In the genomic region with DNA sequence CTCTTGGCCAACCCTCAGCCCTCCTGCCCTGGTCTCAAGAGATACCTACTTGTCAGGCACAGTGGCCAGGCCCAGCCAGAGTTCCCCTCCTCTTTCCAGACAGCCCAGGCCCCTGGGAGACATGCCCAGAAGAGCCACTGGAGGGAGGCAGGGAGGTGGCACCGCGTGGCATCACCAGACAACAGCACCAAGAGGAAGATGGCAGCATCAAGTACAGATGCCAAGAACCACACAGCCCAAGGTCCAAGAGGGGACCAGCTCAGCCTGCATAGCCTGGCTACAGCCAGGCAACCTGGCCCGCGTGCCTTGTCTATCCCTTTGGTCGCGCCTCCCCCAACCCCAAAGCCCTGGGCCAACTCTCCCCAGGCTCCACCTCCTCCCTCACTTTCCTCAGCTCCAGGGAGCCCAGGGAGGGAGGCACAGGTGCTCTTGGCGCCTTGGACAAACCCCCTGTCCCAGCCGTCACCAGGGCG, we compare ENCODE assay signal across 9 mouse cellular contexts. TPM values are rescaled to one million over a fixed set of nuclear protein-coding genes. Genes with fewer than 3 reads are reported as not detected.
DNase-seq lines count a peak whose midpoint lies in the region; ATAC-seq and TF ChIP-seq lines count a peak whose summit lies in the region.
"Had no signal": no experiment of that assay in that cellular context is flagged by ENCODE, and none has a peak within 500 bp of the region (broad histone marks: within the 10 kb centered on the region; RNA-seq: fewer than 3 reads in every experiment).

No protein-coding gene starts in this region.

- H3K4me2 ChIP-seq in intestine, embryonic 14.5 days (ENCODE audit: low read length), result peak overlapping the region; percentile 89
- 0 out of 2 replicates have a peak overlapping the region, but pooled peaks have one; percentile 76 for H3K4me2 ChIP-seq in liver, embryonic 15.5 days

- no peaks in the 10 kb centered on the region for H3K9me3 ChIP-seq in embryonic facial prominence, embryonic 10.5 days
- no peaks in the 10 kb centered on the region for H3K9me3 ChIP-seq in intestine, embryonic 14.5 days (ENCODE audit: control insufficient read depth, low read length)
- no peaks in the 10 kb centered on the region for H3K9me3 ChIP-seq in liver, embryonic 15.5 days (replicated peaks)

- peak; percentile 35 for DNase-seq in gastrocnemius, adult 2 months
- no peak for DNase-seq in gastrocnemius, adult 8-10 months (ENCODE audit: low spot score in 2 of 2)
- peak; percentile 47 for DNase-seq in ES-CJ7 (ENCODE audit: low read depth, low spot score)
- DNase-seq in embryonic facial prominence, embryonic 10.5 days (ENCODE audit: low spot score), result peak; percentile 42
- peak; percentile 80 for DNase-seq in intestine, embryonic 14.5 days (ENCODE audit: low spot score)
- DNase-seq in right cerebral cortex, postnatal 4 days, result peak; percentile 53
- DNase-seq in c-Kit-positive CD71-positive TER-119-positive erythroid progenitor cells, embryonic 14.5 days (ENCODE audit: low spot score), result no peak

- H3K4me1 ChIP-seq in embryonic facial prominence, embryonic 10.5 days, result peaks cover 32% of the 10 kb centered on the region
- H3K4me1 ChIP-seq in intestine, embryonic 14.5 days (replicated peaks; ENCODE audit: control insufficient read depth, insufficient read depth, low read length), result peaks cover 17% of the 10 kb centered on the region
- no peaks in the 10 kb centered on the region; the same call in 1 of the 2 replicates for H3K4me1 ChIP-seq in liver, embryonic 15.5 days (replicated peaks)

- 0 out of 2 replicates have a peak overlapping the region, but pooled peaks have one; percentile 20 for H3K27ac ChIP-seq in gastrocnemius, adult 2 months
- H3K27ac ChIP-seq in embryonic facial prominence, embryonic 10.5 days (replicated peaks), result peak overlapping the region; percentile 86; the same call in 1 of the 2 replicates
- no peak overlapping the region for H3K27ac ChIP-seq in intestine, embryonic 14.5 days (ENCODE audit: low read depth)
- no peak overlapping the region for H3K27ac ChIP-seq in liver, embryonic 15.5 days (replicated peaks)

- WGBS in embryonic facial prominence, embryonic 10.5 days, result 4% methylated on average over 9 of the region's 9 CpGs
- 7% methylated on average over 9 of the region's 9 CpGs for WGBS in intestine, embryonic 14.5 days
- 8% methylated on average over 9 of the region's 9 CpGs for WGBS in liver, embryonic 15.5 days (ENCODE audit: insufficient replicate concordance)

- ATAC-seq in intestine, embryonic 14.5 days (replicated peaks; ENCODE audit: low FRiP score, low TSS enrichment, low read depth), result peak; percentile 26
- ATAC-seq in liver, embryonic 15.5 days (ENCODE audit: insufficient read depth), result no peak

- H3K9ac ChIP-seq in intestine, embryonic 14.5 days (ENCODE audit: low read length), result 0 out of 2 replicates have a peak overlapping the region, but pooled peaks have one; percentile 72
- no peak overlapping the region for H3K9ac ChIP-seq in liver, embryonic 15.5 days

- intact Hi-C loops in gastrocnemius, adult 2 months (cut with DNase I), result no loop called here

- H3K36me3 ChIP-seq in embryonic facial prominence, embryonic 10.5 days (replicated peaks), result no peaks in the 10 kb centered on the region
- no peaks in the 10 kb centered on the region for H3K36me3 ChIP-seq in intestine, embryonic 14.5 days (ENCODE audit: control insufficient read depth, insufficient read depth, low read length)
- H3K36me3 ChIP-seq in liver, embryonic 15.5 days (replicated peaks), result no peaks in the 10 kb centered on the region

- TF ChIP-seq CTCF in gastrocnemius, adult 2 months (IDR thresholded peaks at IDR 0.05), result no peak

- peak overlapping the region; percentile 83 for H3K4me3 ChIP-seq in gastrocnemius, adult 2 months
- peak overlapping the region; percentile 88 for H3K4me3 ChIP-seq in embryonic facial prominence, embryonic 10.5 days
- peak overlapping the region; percentile 59 for H3K4me3 ChIP-seq in intestine, embryonic 14.5 days (ENCODE audit: low read depth, low read length)
- H3K4me3 ChIP-seq in liver, embryonic 15.5 days (replicated peaks), result 0 out of 2 replicates have a peak overlapping the region, but pooled peaks have one; percentile 52

- peaks cover 75% of the 10 kb centered on the region for H3K27me3 ChIP-seq in embryonic facial prominence, embryonic 10.5 days (replicated peaks; ENCODE audit: low read depth, poor library complexity, severe bottlenecking)
- 0 out of 2 replicates have a peak, but pooled peaks cover 2% of the 10 kb centered on the region for H3K27me3 ChIP-seq in intestine, embryonic 14.5 days (replicated peaks; ENCODE audit: control insufficient read depth, insufficient read depth, low read length)
- H3K27me3 ChIP-seq in liver, embryonic 15.5 days, result peaks cover 86% of the 10 kb centered on the region

RNA-seq across cellular contexts. Expression of a gene that starts 1.2 kb away (rescaled TPM):
- total RNA-seq in gastrocnemius, adult 2 months (2021), result under 1 TPM in 1 of 2 experiments, not detected in 1; 0.22 TPM
- total RNA-seq in gastrocnemius, adult 8-10 months (2022), result under 1 TPM in 2 of 4 experiments, not detected in 2; 0.04 to 0.08 TPM
- polyA plus RNA-seq in embryonic facial prominence, embryonic 10.5 days (2016; fragmentation: Nextera tagmentation; extraction: Ambion mirVana), result 0.96 and 1.1 TPM in 2 replicates
- 1.3 and 1.8 TPM in 2 replicates for polyA plus RNA-seq in intestine, embryonic 14.5 days (2014; fragmentation: Nextera tagmentation; extraction: Ambion mirVana)
- polyA plus RNA-seq in liver, embryonic 15.5 days (2015; fragmentation: Nextera tagmentation; extraction: Ambion mirVana), result 0.41 TPM in 2 replicates
- total RNA-seq: CH12.LX had no signal

Comparison
In these comparisons a context has a peak if more than half of its experiments do, and no peak if none do; other contexts are left out.
1. DNase-seq: peak in gastrocnemius, adult 2 months (single experiment), ES-CJ7 (single experiment), embryonic facial prominence, embryonic 10.5 days (single experiment), intestine, embryonic 14.5 days (single experiment) and right cerebral cortex, postnatal 4 days (single experiment); none in gastrocnemius, adult 8-10 months (0 of 2) and c-Kit-positive CD71-positive TER-119-positive erythroid progenitor cells, embryonic 14.5 days (single experiment).
2. H3K27ac ChIP-seq: peak in gastrocnemius, adult 2 months (single experiment) and embryonic facial prominence, embryonic 10.5 days (single experiment); none in intestine, embryonic 14.5 days (single experiment) and liver, embryonic 15.5 days (single experiment).
3. Peak in every context shown above with its lines, with median percentiles within 50 percentile points of each other: H3K4me3 ChIP-seq.